Mouse (Mus musculus): ENCODE data around the gene Aurka.

Aurka gene

DNA sequence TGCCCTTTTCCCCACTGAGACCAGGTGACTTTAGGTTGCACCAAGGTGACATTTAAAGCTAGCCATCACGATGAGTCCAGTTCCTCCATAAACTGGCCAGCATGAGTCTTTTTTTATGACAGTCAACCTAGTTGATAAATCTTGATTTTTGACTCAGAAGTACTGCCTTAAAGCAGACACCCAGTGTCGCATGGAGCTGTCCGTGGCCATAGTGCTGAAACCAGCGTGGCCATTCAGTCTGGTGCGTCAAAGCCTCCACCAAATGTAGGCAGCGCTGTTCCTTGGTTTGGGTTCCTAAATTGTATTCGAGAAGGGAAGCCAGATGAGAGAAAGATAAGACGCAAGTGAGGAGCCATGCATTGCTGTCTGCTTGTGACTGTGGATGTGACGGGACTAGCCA lies 49.5 kb downstream of the Aurka start:
- no peak for DNase-seq

DNA sequence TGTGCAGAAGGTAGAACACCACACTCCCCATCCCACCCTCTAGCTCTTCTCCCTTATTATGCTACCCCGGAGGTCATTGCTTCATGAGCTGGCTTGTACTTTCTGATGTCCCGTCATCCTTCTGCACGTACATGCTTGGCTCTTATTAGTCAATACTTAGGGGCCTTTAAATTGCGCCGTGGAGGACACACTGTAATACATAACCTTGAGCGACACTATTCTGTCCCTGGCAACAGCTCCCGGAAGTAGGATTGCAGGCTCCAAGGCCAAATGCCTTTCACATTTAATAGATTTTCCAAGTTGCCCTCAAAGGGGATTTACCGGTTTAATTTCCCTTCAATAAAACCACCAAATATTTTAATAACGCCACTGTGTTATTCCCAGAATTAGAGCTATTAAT lies 58.6 kb downstream of the Aurka start:
- no peak for DNase-seq

DNA sequence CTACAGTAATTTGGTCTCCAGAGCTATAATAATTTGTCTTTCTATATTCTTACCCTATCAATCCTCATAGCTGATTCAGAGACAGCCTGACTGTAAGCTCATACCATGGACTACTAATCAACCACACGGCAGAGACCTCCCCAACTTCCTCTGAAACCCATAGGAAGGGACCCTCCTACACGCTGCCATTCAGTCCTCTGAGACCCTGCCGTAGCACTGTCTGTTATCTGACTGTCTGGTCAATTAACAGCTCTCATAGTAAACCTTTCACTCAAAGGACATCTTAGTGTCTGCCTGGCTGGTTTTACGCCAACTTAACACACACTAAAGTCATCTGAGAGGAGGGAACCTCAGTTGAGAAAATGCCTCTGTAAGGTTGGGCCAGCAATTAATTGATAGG lies 63.8 kb downstream of the Aurka start:
- no peak for DNase-seq

Data from right cerebral cortex, adult 18-20 months (tissue).